Mouse (Mus musculus): ENCODE data around the gene Abca15. TPM values are rescaled to one million over a fixed set of nuclear protein-coding genes. Genes with fewer than 3 reads are reported as not detected.
"Not testable (repeated sequence)": the region's sequence is repeated elsewhere in the genome, so short reads cannot be mapped to it uniquely, and the experiment has no call there.

Gene Abca15
- not detected in 2 replicates for polyA plus RNA-seq (2016; fragmentation: Nextera tagmentation; extraction: Ambion mirVana)

GRCm38 (mm10) chr7:120328087-120328793, at the start of gene Abca15:
Gene Abca15 (plus strand): TSS chr7:120328670.
- ATAC-seq (ENCODE audit: low FRiP score), result no peak
- no peak within 1 kb of the TSS for H3K27ac ChIP-seq
- H3K9me3 ChIP-seq (replicated peaks), result no peaks in the 10 kb centered on the region
- WGBS, result 85% methylated on average over 22 of the region's 22 CpGs
- no peak within 1 kb of the TSS for H3K9ac ChIP-seq
- no peaks in the 10 kb centered on the region for H3K36me3 ChIP-seq
- H3K4me1 ChIP-seq, result no peaks in the 10 kb centered on the region; the same call in 1 of the 2 replicates
- H3K4me3 ChIP-seq, result no peak within 1 kb of the TSS
- no peaks in the 10 kb centered on the region for H3K27me3 ChIP-seq
- H3K4me2 ChIP-seq (replicated peaks), result peak within 1 kb of the TSS; percentile 53

DNA sequence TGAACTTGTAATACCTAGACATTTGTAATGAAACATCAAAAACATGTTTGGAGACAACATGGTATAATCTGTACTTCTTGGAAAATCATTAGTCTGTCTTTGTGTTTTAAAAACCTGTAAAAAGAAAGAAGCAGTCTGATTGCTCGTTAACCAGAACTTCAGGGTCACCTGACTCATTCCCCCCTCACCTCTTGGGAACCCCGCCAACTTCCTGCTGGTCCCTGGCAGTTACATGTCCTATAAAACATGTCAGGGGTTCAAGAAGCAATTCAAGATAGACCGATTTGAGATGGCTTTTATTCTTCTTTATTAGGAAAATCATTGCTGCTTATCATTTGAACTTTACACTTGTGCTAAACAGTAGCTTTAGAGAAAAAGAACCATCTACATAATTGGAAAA, 43.2 kb upstream of the Abca15 start:
- Histone ChIP-seq H3K36me3 (no peaks in the 10 kb centered on the region), H3K27me3 (no peaks in the 10 kb centered on the region; the same call in 1 of the 2 replicates), H3K4me3 (no peak overlapping the region), H3K4me1 (no peaks in the 10 kb centered on the region), H3K27ac (no peak overlapping the region), H3K4me2 (replicated peaks) (no peak overlapping the region), H3K9me3 (replicated peaks) (no peaks in the 10 kb centered on the region), H3K9ac (no peak overlapping the region)
- 81% methylated on average over 3 of the region's 3 CpGs for WGBS
- no peak for ATAC-seq (ENCODE audit: low FRiP score)

DNA sequence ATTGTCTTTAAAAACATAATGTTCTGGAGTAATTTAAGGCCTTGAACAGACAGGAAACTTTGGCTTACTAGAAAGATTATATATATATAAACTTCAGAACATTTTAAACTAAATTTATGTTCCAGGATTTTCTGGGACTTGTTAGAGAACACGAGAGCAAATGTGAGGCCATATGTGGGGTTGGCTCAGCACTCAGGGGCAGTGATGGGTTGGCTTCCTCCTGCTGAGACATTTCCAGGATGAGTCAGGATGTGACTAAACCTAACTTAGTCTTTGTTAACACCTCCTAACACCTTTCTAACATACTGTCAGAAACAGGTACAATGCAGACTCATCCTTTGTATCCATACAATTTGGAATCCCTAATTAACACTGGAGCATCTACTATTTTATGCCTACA, 12.4 kb upstream of the Abca15 start:
- H3K9ac ChIP-seq, result no peak overlapping the region
- no peak overlapping the region for H3K4me3 ChIP-seq
- no peaks in the 10 kb centered on the region for H3K36me3 ChIP-seq
- 78% methylated on average over 1 of the region's 1 CpGs for WGBS
- H3K27ac ChIP-seq, result no peak overlapping the region
- H3K4me2 ChIP-seq (replicated peaks), result no peak overlapping the region
- no peaks in the 10 kb centered on the region for H3K27me3 ChIP-seq
- H3K9me3 ChIP-seq (replicated peaks), result no peaks in the 10 kb centered on the region
- no peak for ATAC-seq (ENCODE audit: low FRiP score)
- no peaks in the 10 kb centered on the region for H3K4me1 ChIP-seq

- H3K4me1 ChIP-seq, result no peaks in the 10 kb centered on the region; the same call in 1 of the 2 replicates
- H3K9ac ChIP-seq, result no peak overlapping the region
- no peak overlapping the region for H3K27ac ChIP-seq
- WGBS, result 42% methylated on average over 4 of the region's 4 CpGs
- no peak overlapping the region for H3K4me3 ChIP-seq
- no peak overlapping the region for H3K4me2 ChIP-seq (replicated peaks)
- H3K27me3 ChIP-seq, result no peaks in the 10 kb centered on the region
- no peaks in the 10 kb centered on the region for H3K9me3 ChIP-seq (replicated peaks)
- no peak for ATAC-seq (ENCODE audit: low FRiP score)
- no peaks in the 10 kb centered on the region for H3K36me3 ChIP-seq
These were observed 5.5 kb upstream of the Abca15 start for GRCm38 (mm10) chr7:120322963-120323362.

- not testable (repeated sequence) for ATAC-seq (ENCODE audit: low FRiP score); H3K4me1 ChIP-seq; H3K27me3 ChIP-seq; H3K4me2 ChIP-seq (replicated peaks); H3K36me3 ChIP-seq; H3K4me3 ChIP-seq; H3K27ac ChIP-seq; H3K9ac ChIP-seq; H3K9me3 ChIP-seq (replicated peaks)
- 69% methylated on average over 2 of the region's 2 CpGs for WGBS
These were observed 2.6 kb upstream of the Abca15 start for GRCm38 (mm10) chr7:120325911-120326310.

DNA sequence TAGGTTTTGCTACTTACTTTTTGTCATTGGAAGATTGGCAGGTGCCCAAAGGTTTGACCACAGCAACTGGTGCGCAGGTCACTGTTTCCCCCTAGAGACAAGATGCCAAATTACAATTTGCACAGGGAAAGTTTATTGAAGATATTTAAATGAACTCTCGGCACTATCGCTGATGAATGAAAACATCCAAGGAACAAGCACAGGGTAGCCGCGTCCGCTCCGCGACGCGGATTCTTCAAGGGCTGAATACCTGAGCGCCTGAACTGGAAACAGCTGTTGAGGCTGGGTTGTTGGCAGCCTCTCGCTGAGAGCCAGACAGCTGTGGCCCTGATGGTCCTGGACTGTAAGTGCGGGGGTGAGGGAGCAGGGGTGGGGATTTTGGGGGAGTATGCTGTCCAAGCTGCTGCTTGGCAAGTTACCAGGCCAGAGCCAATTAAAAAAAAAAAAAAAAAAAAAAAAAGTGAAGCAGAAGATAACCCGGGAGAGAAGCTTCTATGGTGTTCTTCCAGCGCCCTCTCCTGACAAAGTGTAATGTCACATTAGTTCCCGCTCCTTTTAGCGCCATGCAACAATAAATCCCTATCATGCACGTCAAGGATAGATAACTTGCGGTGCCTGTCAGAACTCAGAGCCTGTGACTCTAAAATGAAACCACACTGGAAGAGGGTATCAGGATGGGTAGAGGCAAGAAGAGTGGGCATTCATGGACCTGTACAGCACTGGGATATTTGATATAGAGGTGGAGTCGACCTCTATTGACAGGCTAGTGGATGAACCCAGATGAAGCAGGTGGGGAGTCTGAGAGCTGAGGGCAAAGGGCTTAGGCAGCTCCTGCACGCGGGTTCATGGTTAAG, 1.0 kb upstream of the Abca15 start:
- Histone ChIP-seq H3K4me3 (no peak overlapping the region), H3K4me2 (replicated peaks) (peak overlapping the region; percentile 53), H3K4me1 (no peaks in the 10 kb centered on the region; the same call in 1 of the 2 replicates), H3K27me3 (no peaks in the 10 kb centered on the region), H3K9me3 (replicated peaks) (no peaks in the 10 kb centered on the region), H3K36me3 (no peaks in the 10 kb centered on the region), H3K9ac (no peak overlapping the region), H3K27ac (no peak overlapping the region)
- no peak for ATAC-seq (ENCODE audit: low FRiP score)
- WGBS, result 19% methylated on average over 22 of the region's 22 CpGs

DNA sequence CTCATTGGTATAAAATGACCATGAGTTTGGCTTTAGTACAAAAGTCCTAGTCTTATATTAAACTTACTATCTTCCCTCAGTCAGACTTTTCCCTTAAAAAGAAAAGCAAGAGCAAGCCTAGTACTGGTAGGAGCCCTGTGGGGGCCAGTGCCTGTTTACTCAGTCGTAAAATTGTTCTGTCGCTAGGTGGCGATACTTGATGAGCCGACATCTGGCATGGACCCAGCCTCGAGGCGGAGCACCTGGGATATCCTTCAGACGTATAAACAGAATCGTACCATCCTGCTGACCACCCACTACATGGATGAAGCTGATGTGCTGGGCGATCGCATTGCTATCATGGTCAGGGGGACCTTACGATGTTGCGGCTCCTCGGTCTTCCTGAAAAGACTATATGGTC, 32.7 kb downstream of the Abca15 start:
- no peaks in the 10 kb centered on the region for H3K4me1 ChIP-seq
- H3K27me3 ChIP-seq, result no peaks in the 10 kb centered on the region
- H3K4me3 ChIP-seq, result no peak overlapping the region
- ATAC-seq (ENCODE audit: low FRiP score), result no peak
- no peak overlapping the region for H3K9ac ChIP-seq
- no peaks in the 10 kb centered on the region for H3K9me3 ChIP-seq (replicated peaks)
- H3K27ac ChIP-seq, result no peak overlapping the region
- H3K4me2 ChIP-seq (replicated peaks), result no peak overlapping the region
- H3K36me3 ChIP-seq, result no peaks in the 10 kb centered on the region
- 38% methylated on average over 13 of the region's 13 CpGs for WGBS

DNA sequence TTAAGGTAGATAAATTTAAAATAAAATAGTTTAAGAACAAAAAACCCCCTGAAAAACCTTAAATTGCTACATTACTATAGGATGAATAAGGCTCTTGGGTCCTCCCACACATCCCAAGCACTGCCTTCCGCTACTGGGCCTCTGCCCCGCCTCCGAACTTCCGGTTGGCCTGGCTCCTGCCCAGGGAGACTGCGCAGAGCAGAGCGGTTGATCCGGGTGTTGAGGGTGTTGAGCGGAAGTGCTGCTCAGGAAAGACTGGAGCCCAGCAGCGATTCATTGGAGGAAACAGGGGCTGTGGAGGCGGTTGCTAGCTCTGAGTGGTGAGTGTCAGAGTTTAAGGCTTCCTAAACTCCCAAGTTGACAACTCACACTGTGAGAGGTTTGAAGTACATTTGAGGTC, 81.0 kb downstream of the Abca15 start, which contains the start of gene Abca16:
TSS of gene Abca16 (plus strand) at position 201 of the 400 bp plus-strand sequence.
- Histone ChIP-seq H3K9ac (no peak within 1 kb of the TSS), H3K4me3 (no peak within 1 kb of the TSS), H3K27ac (no peak within 1 kb of the TSS), H3K4me1 (no peaks in the 10 kb centered on the region), H3K27me3 (no peaks in the 10 kb centered on the region), H3K4me2 (replicated peaks) (no peak within 1 kb of the TSS), H3K36me3 (no peaks in the 10 kb centered on the region), H3K9me3 (replicated peaks) (no peaks in the 10 kb centered on the region)
- no peak for ATAC-seq (ENCODE audit: low FRiP score)
- WGBS, result 82% methylated on average over 10 of the region's 10 CpGs

GRCm38 (mm10) chr7:120412391-120412790, 83.9 kb downstream of the Abca15 start:
- WGBS, result 92% methylated on average over 1 of the region's 1 CpGs
- no peak overlapping the region for H3K27ac ChIP-seq
- H3K36me3 ChIP-seq, result no peaks in the 10 kb centered on the region
- no peaks in the 10 kb centered on the region for H3K4me1 ChIP-seq
- no peaks in the 10 kb centered on the region for H3K27me3 ChIP-seq
- H3K4me2 ChIP-seq (replicated peaks), result no peak overlapping the region
- no peak overlapping the region for H3K9ac ChIP-seq
- ATAC-seq (ENCODE audit: low FRiP score), result no peak
- no peak overlapping the region for H3K4me3 ChIP-seq
- no peaks in the 10 kb centered on the region for H3K9me3 ChIP-seq (replicated peaks)

DNA sequence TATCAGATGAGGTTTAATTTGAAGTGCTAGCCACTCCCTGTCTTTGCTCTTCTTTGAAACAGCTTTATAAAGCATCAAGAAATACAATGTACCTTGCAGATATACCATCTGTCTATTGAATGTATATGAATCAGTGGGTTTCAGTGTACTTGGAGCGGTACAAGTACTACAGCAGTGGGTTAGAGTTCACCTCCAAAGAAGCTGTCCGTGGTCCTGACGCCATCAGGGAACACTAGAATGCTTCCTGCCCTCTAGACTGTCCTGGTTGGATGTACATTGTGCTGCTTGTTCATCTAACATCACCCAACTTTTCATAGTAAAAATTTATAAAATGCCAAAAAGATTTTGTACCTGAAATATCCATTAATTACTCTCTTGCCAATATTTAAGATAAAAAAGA, 98.2 kb downstream of the Abca15 start:
- H3K4me2 ChIP-seq (replicated peaks), result no peak overlapping the region
- no peak overlapping the region for H3K4me3 ChIP-seq
- H3K4me1 ChIP-seq, result no peaks in the 10 kb centered on the region
- H3K9me3 ChIP-seq (replicated peaks), result no peaks in the 10 kb centered on the region
- no peaks in the 10 kb centered on the region for H3K27me3 ChIP-seq
- no peak overlapping the region for H3K9ac ChIP-seq
- no peak overlapping the region for H3K27ac ChIP-seq
- WGBS, result 25% methylated on average over 3 of the region's 3 CpGs
- ATAC-seq (ENCODE audit: low FRiP score), result no peak
- no peaks in the 10 kb centered on the region for H3K36me3 ChIP-seq

DNA sequence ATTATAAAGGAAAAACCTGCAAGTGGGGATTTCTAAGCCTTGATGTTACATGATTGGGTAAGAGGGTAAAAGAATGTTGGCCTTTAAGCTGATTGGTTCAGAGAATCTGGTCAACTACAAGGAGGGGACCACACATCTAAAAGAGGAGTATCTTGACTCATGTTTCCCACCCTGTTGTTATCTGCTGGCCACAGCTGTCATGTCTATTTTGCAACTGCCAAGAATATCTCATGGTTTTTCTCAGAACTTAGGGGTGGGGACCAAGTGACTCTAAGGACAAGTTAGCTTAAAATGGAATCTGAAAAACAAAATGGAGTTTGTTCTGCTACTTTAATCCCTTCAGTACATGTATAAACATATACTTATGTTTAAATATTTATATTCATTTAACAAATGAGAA, 103.0 kb downstream of the Abca15 start:
- Histone ChIP-seq H3K4me1 (no peaks in the 10 kb centered on the region), H3K27ac (no peak overlapping the region), H3K9ac (no peak overlapping the region), H3K4me2 (replicated peaks) (no peak overlapping the region), H3K4me3 (no peak overlapping the region), H3K27me3 (no peaks in the 10 kb centered on the region), H3K9me3 (replicated peaks) (no peaks in the 10 kb centered on the region), H3K36me3 (no peaks in the 10 kb centered on the region)
- ATAC-seq (ENCODE audit: low FRiP score), result no peak

Data from hindbrain, embryonic 12.5 days (tissue).